In the genomic region with DNA sequence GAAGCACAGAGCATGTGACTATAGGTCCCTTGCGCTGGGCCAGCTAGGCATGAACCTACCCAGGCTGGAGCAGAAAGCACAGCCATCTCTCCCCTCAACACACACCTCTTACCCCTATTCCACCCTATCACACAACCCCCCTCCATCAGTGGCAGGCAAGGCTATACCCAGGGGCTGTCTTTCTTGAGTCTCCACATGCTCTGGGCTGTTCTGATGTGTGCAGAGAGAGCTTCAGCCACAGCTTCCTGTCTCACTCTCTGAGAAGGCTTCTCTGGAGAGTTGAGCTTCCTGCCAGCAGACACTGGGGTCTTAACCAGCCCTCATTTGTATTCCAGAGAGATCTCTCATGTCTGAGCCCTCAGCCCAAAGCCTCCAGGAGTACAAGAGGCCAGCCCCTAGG, we compare ENCODE assay signal across 14 mouse cellular contexts. TPM values are rescaled to one million over a fixed set of nuclear protein-coding genes. Genes with fewer than 3 reads are reported as not detected.
A peak's percentile ranks its signal among the peaks of the same experiment; 100 is the strongest.
DNase-seq lines count a peak whose midpoint lies in the region; ATAC-seq and TF ChIP-seq lines count a peak whose summit lies in the region.
"Had no signal": no experiment of that assay in that cellular context is flagged by ENCODE, and none has a peak within 500 bp of the region (broad histone marks: within the 10 kb centered on the region; RNA-seq: fewer than 3 reads in every experiment).

No protein-coding gene starts in this region.

- H3K4me3 ChIP-seq in forebrain, embryonic 15.5 days = no peak overlapping the region
- H3K4me3 ChIP-seq in forebrain, embryonic 14.5 days (ENCODE audit: low read depth, low read length) = no peak overlapping the region
- H3K4me3 ChIP-seq in spleen, adult 2 months (ENCODE audit: extremely low read depth, insufficient read depth, insufficient read length) = no peak overlapping the region
- no peak overlapping the region for H3K4me3 ChIP-seq in midbrain, embryonic 14.5 days (replicated peaks; ENCODE audit: low read depth, low read length)
- H3K4me3 ChIP-seq: gastrocnemius, adult 2 months had no signal

- TF ChIP-seq POLR2A in spleen, adult 2 months (IDR thresholded peaks at IDR 0.05; ENCODE audit: low read depth, low read length) = no peak

- no peak overlapping the region for H3K9ac ChIP-seq in forebrain, embryonic 15.5 days (replicated peaks)
- no peak overlapping the region for H3K9ac ChIP-seq in forebrain, embryonic 14.5 days (ENCODE audit: low read length)
- no peak overlapping the region for H3K9ac ChIP-seq in midbrain, embryonic 14.5 days (replicated peaks; ENCODE audit: low read length)

- peak; percentile 30; the same call in 1 of the 2 replicates for ATAC-seq in forebrain, embryonic 15.5 days (replicated peaks)
- ATAC-seq in forebrain, embryonic 14.5 days = no peak
- no peak for ATAC-seq in midbrain, embryonic 14.5 days (ENCODE audit: low FRiP score, low TSS enrichment)
- ATAC-seq: Patski had no signal

- WGBS in forebrain, embryonic 15.5 days = 96% methylated on average over 1 of the region's 1 CpGs
- WGBS in forebrain, embryonic 14.5 days = 100% methylated on average over 1 of the region's 1 CpGs
- WGBS in spleen, adult 2 months = 37% methylated on average over 1 of the region's 1 CpGs
- 95% methylated on average over 1 of the region's 1 CpGs for WGBS in midbrain, embryonic 14.5 days

- H3K27me3 ChIP-seq in forebrain, embryonic 15.5 days = no peaks in the 10 kb centered on the region
- no peaks in the 10 kb centered on the region for H3K27me3 ChIP-seq in forebrain, embryonic 14.5 days (replicated peaks; ENCODE audit: control insufficient read depth, insufficient read depth, low read length)
- no peaks in the 10 kb centered on the region for H3K27me3 ChIP-seq in spleen, adult 2 months (ENCODE audit: control insufficient read depth, insufficient read depth, low read length)
- H3K27me3 ChIP-seq in midbrain, embryonic 14.5 days (ENCODE audit: control insufficient read depth, insufficient read depth, low read length) = no peaks in the 10 kb centered on the region
- H3K27me3 ChIP-seq: Patski had no signal

- H3K27ac ChIP-seq in forebrain, embryonic 15.5 days (replicated peaks) = no peak overlapping the region
- no peak overlapping the region for H3K27ac ChIP-seq in forebrain, embryonic 14.5 days (ENCODE audit: low read depth, low read length)
- peak overlapping the region; percentile 59 for H3K27ac ChIP-seq in spleen, adult 2 months (ENCODE audit: insufficient read depth, low read length)
- 0 out of 2 replicates have a peak overlapping the region, but pooled peaks have one; percentile 20 for H3K27ac ChIP-seq in midbrain, embryonic 14.5 days (replicated peaks; ENCODE audit: low read depth, low read length)
- H3K27ac ChIP-seq: gastrocnemius, adult 2 months had no signal

- H3K4me1 ChIP-seq in forebrain, embryonic 15.5 days = peaks cover 13% of the 10 kb centered on the region
- no peaks in the 10 kb centered on the region for H3K4me1 ChIP-seq in forebrain, embryonic 14.5 days (ENCODE audit: control insufficient read depth, insufficient read depth, low read length)
- peaks cover 11% of the 10 kb centered on the region; the same call in 1 of the 2 replicates for H3K4me1 ChIP-seq in spleen, adult 2 months (ENCODE audit: control insufficient read depth, insufficient read depth, insufficient read length)
- H3K4me1 ChIP-seq in midbrain, embryonic 14.5 days (ENCODE audit: control insufficient read depth, insufficient read depth, low read length) = peaks cover 6% of the 10 kb centered on the region

- no peaks in the 10 kb centered on the region for H3K36me3 ChIP-seq in forebrain, embryonic 15.5 days
- H3K36me3 ChIP-seq in forebrain, embryonic 14.5 days (ENCODE audit: control insufficient read depth, insufficient read depth, low read length) = no peaks in the 10 kb centered on the region
- no peaks in the 10 kb centered on the region for H3K36me3 ChIP-seq in spleen, adult 2 months (ENCODE audit: control insufficient read depth, insufficient read depth, low read length)
- no peaks in the 10 kb centered on the region for H3K36me3 ChIP-seq in midbrain, embryonic 14.5 days (ENCODE audit: control insufficient read depth, insufficient read depth, low read length)

- no peaks in the 10 kb centered on the region for H3K9me3 ChIP-seq in forebrain, embryonic 15.5 days
- H3K9me3 ChIP-seq in forebrain, embryonic 14.5 days (replicated peaks; ENCODE audit: control insufficient read depth, low read length) = no peaks in the 10 kb centered on the region
- H3K9me3 ChIP-seq in midbrain, embryonic 14.5 days (ENCODE audit: control insufficient read depth, low read length) = no peaks in the 10 kb centered on the region

- DNase-seq in forebrain, embryonic 14.5 days (ENCODE audit: low spot score) = no peak
- DNase-seq in spleen, adult 2 months (ENCODE audit: low read depth in 1 of 2, low spot score in 2 of 2) = peak in 1 of 2 experiments; percentile 27
- no peak for DNase-seq in spleen, postnatal 4 days (ENCODE audit: low spot score in 2 of 2)
- DNase-seq in midbrain, embryonic 14.5 days = no peak
- DNase-seq in thymus, postnatal 36 days = peak; percentile 61 to 67
- no peak for DNase-seq in kidney, postnatal 25 days
- no peak for DNase-seq in layer of hippocampus, postnatal 36 days
- DNase-seq: adrenal gland, postnatal 14 days; gastrocnemius, adult 2 months; right cerebral cortex, postnatal 25 days had no signal

- TF ChIP-seq CTCF in spleen, adult 2 months (IDR thresholded peaks at IDR 0.05; ENCODE audit: extremely low read depth, insufficient read depth, insufficient read length, insufficient replicate concordance) = no peak

- H3K4me2 ChIP-seq in forebrain, embryonic 15.5 days (replicated peaks) = no peak overlapping the region
- H3K4me2 ChIP-seq in forebrain, embryonic 14.5 days (ENCODE audit: low read length) = no peak overlapping the region
- H3K4me2 ChIP-seq in midbrain, embryonic 14.5 days (ENCODE audit: low read length) = no peak overlapping the region
- H3K4me2 ChIP-seq: heart, embryonic 11.5 days had no signal

RNA-seq across cellular contexts. Expression of gene Chga, which starts 57.7 kb away (rescaled TPM):
- polyA plus RNA-seq in forebrain, embryonic 15.5 days (2015; fragmentation: Nextera tagmentation; extraction: Ambion mirVana) = 99.3 and 102 TPM in 2 replicates
- polyA plus RNA-seq in forebrain, embryonic 14.5 days (2014; fragmentation: Nextera tagmentation; extraction: Ambion mirVana) = 63.3 and 76.8 TPM in 2 replicates
- polyA plus RNA-seq in spleen, adult 2 months (2012; rRNA removed) = 0.12 TPM in 1 of 2 replicates, not detected in the other
- 92.7 and 116 TPM in 2 replicates for polyA plus RNA-seq in midbrain, embryonic 14.5 days (2014; fragmentation: Nextera tagmentation; extraction: Ambion mirVana)
- 100 to 1,000 TPM; 125 to 130 TPM for total RNA-seq in layer of hippocampus, postnatal 36 days (2021)
- total RNA-seq: gastrocnemius, adult 2 months; megakaryocyte-erythroid progenitor cell, adult 5-6 weeks had no signal

Comparison
In these comparisons a context has a peak if more than half of its experiments do, and no peak if none do; other contexts are left out.
1. H3K27ac ChIP-seq: peak in spleen, adult 2 months (single experiment) and midbrain, embryonic 14.5 days (single experiment); none in forebrain, embryonic 15.5 days (single experiment) and forebrain, embryonic 14.5 days (single experiment).
2. DNase-seq: peak in thymus, postnatal 36 days (2 of 2); none in forebrain, embryonic 14.5 days (single experiment), spleen, postnatal 4 days (0 of 2), midbrain, embryonic 14.5 days (single experiment), kidney, postnatal 25 days (0 of 2) and layer of hippocampus, postnatal 36 days (0 of 2).
3. RNA of gene Chga, which starts 57.7 kb away (polyA plus RNA-seq): 99.3 to 102 TPM in forebrain, embryonic 15.5 days, 92.7 to 116 TPM in midbrain, embryonic 14.5 days and 63.3 to 76.8 TPM in forebrain, embryonic 14.5 days; 0.12 TPM in spleen, adult 2 months; every median in the first group is over 10 times any median in the second.